Mouse (Mus musculus): ENCODE data around the gene Cgn. TPM values are rescaled to one million over a fixed set of nuclear protein-coding genes. Genes with fewer than 3 reads are reported as not detected.

The Cgn gene
- polyA plus RNA-seq, 1 experiment from 2014 or later = 2.9 TPM

Other genes starting within 250 kb of the Cgn start
- gene Snx27, start 203.8 kb downstream of the Cgn start, polyA plus RNA-seq (2014; fragmentation: Nextera tagmentation; extraction: Ambion mirVana) = 39.4 and 43.0 TPM in 2 replicates
- gene Gm10972, start 143.4 kb downstream of the Cgn start, polyA plus RNA-seq (2014; fragmentation: Nextera tagmentation; extraction: Ambion mirVana) = not detected in 2 replicates
- 4.2 and 4.5 TPM in 2 replicates for gene Tuft1, start 127.6 kb downstream of the Cgn start, polyA plus RNA-seq (2014; fragmentation: Nextera tagmentation; extraction: Ambion mirVana)
- gene Selenbp2, start 92.9 kb downstream of the Cgn start, polyA plus RNA-seq (2014; fragmentation: Nextera tagmentation; extraction: Ambion mirVana) = not detected in 2 replicates
- 24.1 and 24.2 TPM in 2 replicates for gene Pogz, start 51.1 kb upstream of the Cgn start, polyA plus RNA-seq (2014; fragmentation: Nextera tagmentation; extraction: Ambion mirVana)
- gene Psmb4, start 100.5 kb upstream of the Cgn start, polyA plus RNA-seq (2014; fragmentation: Nextera tagmentation; extraction: Ambion mirVana) = 339 and 371 TPM in 2 replicates
- gene Selenbp1, start 146.6 kb upstream of the Cgn start, polyA plus RNA-seq (2014; fragmentation: Nextera tagmentation; extraction: Ambion mirVana) = 3.6 and 4.7 TPM in 2 replicates
- gene Rfx5, start 167.6 kb upstream of the Cgn start, polyA plus RNA-seq (2014; fragmentation: Nextera tagmentation; extraction: Ambion mirVana) = 5.9 and 6.8 TPM in 2 replicates
- gene Pi4kb, start 188.2 kb upstream of the Cgn start, polyA plus RNA-seq (2014; fragmentation: Nextera tagmentation; extraction: Ambion mirVana) = 20.2 and 21.2 TPM in 2 replicates
- gene Zfp687, start 229.0 kb upstream of the Cgn start, polyA plus RNA-seq (2014; fragmentation: Nextera tagmentation; extraction: Ambion mirVana) = 24.1 and 29.7 TPM in 2 replicates

Measured in midbrain, embryonic 11.5 days (tissue).